ENCODE assay signal across 29 mouse cellular contexts in the genomic region with DNA sequence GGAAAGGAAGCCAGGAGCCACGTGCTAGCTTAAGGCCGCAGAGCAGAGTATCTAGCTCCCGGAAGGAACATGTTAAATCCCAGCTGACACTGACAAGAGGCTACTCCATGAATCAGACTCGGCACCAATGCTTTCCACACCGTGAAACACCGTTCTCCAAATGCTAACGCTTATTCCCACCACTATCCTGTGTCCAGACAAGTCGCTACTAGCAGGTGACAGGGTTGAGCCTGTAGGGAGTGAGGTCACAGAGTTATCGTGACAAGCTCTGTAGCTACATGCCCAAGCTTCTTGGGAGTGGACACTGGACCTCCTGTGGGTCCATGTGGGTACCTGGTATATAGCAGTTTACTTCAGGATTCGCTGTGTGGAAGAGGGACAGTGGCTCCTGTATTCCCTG. TPM values are rescaled to one million over a fixed set of nuclear protein-coding genes. Genes with fewer than 3 reads are reported as not detected.
"Had no signal": no experiment of that assay in that cellular context is flagged by ENCODE, and none has a peak within 500 bp of the region (broad histone marks: within the 10 kb centered on the region; RNA-seq: fewer than 3 reads in every experiment).

No protein-coding gene starts in this region.

- H3K36me3 ChIP-seq: liver, embryonic 13.5 days; midbrain, embryonic 12.5 days; midbrain, embryonic 15.5 days had no signal

- H3K4me1 ChIP-seq: midbrain, embryonic 15.5 days had no signal

- H3K27ac ChIP-seq: intestine, embryonic 15.5 days; kidney, embryonic 15.5 days; left cerebral cortex, adult 2 months; liver, embryonic 13.5 days; midbrain, embryonic 12.5 days; midbrain, embryonic 15.5 days; neural tube, embryonic 12.5 days; neural tube, embryonic 15.5 days had no signal

- DNase-seq: kidney, adult 11 months; kidney, adult 8-10 months; kidney, postnatal 10 days; kidney, postnatal 36 days; layer of hippocampus, postnatal 36 days; liver, embryonic 13.5 days; lung, adult 2 months; lung, postnatal 14 days; right cerebral cortex, adult 18-20 months; right cerebral cortex, postnatal 14 days; right cerebral cortex, postnatal 4 days; thymus, postnatal 25 days had no signal

- H3K27me3 ChIP-seq: intestine, embryonic 15.5 days; kidney, embryonic 15.5 days; liver, embryonic 13.5 days; midbrain, embryonic 12.5 days; midbrain, embryonic 15.5 days; neural tube, embryonic 12.5 days; neural tube, embryonic 15.5 days had no signal

- H3K4me3 ChIP-seq: intestine, embryonic 15.5 days; kidney, embryonic 15.5 days; left cerebral cortex, adult 2 months; liver, embryonic 13.5 days; megakaryocyte, embryonic 14.5 days; midbrain, embryonic 12.5 days; midbrain, embryonic 15.5 days; neural tube, embryonic 12.5 days; neural tube, embryonic 15.5 days had no signal

- H3K9me3 ChIP-seq: intestine, embryonic 15.5 days; kidney, embryonic 15.5 days; liver, embryonic 13.5 days; megakaryocyte, embryonic 14.5 days; midbrain, embryonic 12.5 days; midbrain, embryonic 15.5 days; neural tube, embryonic 12.5 days; neural tube, embryonic 15.5 days had no signal

RNA-seq across cellular contexts. Expression of gene Gm45521, which starts 0.7 kb away (rescaled TPM):
- total RNA-seq: layer of hippocampus, postnatal 36 days; left cerebral cortex, adult 2 months; left cerebral cortex, postnatal 36 days; liver, adult 2 months had no signal
- polyA plus RNA-seq: intestine, embryonic 15.5 days; kidney, embryonic 15.5 days; limb, embryonic 14.5 days; liver, adult 2 months; liver, embryonic 13.5 days; liver, embryonic 16.5 days; lung, adult 2 months; lung, embryonic 16.5 days; midbrain, embryonic 12.5 days; neural tube, embryonic 12.5 days; neural tube, embryonic 15.5 days; stomach, embryonic 14.5 days; thymus, postnatal 0 days had no signal

RNA-seq across cellular contexts. Expression of gene Dnase1l3, which starts 37.9 kb away (rescaled TPM):
- total RNA-seq: layer of hippocampus, adult 8-10 months; layer of hippocampus, postnatal 36 days; left cerebral cortex, postnatal 10 days; left cerebral cortex, postnatal 36 days had no signal
